Mouse (Mus musculus) heart, postnatal 10 days (tissue): ENCODE data around the gene Tex44. TPM values are rescaled to one million over a fixed set of nuclear protein-coding genes. Genes with fewer than 3 reads are reported as not detected.
"Not testable (repeated sequence)": the region's sequence is repeated elsewhere in the genome, so short reads cannot be mapped to it uniquely, and the experiment has no call there.

Source experiments
- DNase-seq, 2 experiments: peaks; one replicate each; pipeline ENCODE4 v3.0.0; 2021
- intact Hi-C: fragments of 180-260 bp; cut with DNase I; formaldehyde crosslinking; loops from one replicate; pipeline ENCODE4 v1.15.1; 2025
- total RNA-seq, 2 experiments: library from RNA; stranded (reverse); gene quantifications; 2 replicates each; pipeline ENCODE4 v1.2.3; 2021

Gene Tex44
- total RNA-seq, 2 experiments from 2014 or later: not detected

DNA sequence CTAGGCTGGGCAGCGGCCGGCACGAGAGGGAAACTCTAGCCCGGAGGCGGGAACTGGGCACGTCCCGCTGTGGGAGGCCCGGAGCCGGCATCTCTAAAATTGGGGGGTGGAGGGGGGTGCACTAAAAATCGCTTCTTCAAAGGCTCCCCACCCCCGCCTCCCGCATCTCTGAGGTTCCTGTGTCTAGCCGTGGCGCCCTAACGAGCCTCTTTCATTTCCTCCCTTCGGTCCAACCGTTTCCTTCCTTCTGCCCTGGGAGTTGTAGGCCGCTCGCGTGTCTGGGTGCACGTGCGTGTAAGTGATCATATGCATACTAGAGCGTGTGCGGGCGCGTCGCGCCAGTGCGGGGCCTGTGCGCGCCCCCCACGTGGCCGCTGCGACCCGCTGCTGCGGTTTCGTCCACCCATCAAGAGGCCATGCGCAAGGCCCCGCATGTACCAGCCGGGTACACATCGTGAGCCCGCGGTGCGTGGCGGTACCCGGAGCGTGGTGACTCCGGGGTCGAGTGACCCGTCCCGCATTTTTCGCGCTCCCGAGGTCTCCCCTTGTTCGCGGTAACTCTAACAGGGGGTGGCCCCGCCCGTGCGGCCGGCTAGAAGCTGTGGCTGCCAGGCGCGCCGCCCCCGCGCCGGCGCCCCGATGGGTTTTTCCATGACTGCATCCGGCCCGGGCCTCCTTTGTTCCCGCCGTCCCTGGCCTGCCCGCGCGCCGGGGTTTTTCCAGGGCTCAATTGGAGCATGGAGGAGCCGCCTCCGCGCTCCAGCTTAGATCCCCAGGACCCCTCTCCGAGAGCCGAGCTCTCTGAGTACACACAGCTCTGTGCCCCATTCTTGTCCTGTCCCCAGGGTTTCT, 16.1 kb downstream of the Tex44 start:
- intact Hi-C loops: loop anchor here (1.0 kb wide), 1 partner anchor 45 kb away; no protein-coding TSS in a partner anchor

DNA sequence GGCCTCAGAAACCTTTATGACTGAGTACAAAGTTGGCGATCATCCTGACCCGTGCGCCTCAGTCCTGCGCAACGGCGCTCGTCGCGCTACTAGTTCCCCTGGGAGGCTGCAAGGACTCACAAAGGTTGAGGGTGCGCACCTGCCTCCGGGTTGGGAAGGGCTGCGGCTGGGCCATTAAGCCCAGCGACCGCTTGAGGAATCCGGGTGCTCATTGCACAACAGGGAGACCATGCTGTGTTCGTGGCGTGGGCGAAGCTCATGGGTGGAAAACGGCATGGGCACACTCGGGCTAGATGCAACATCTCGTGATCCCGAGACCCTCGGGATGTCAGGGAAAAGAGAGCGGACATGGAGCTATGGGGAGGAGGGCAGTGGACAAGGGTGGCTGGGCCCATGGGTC, 16.7 kb downstream of the Tex44 start:
- no peak for DNase-seq
- intact Hi-C loops: loop anchor here (1.0 kb wide), 1 partner anchor 44 kb away; no protein-coding TSS in a partner anchor

More for the DNA sequence above, 16.1 kb downstream of the Tex44 start:
- peak; percentile 92 for DNase-seq

DNA sequence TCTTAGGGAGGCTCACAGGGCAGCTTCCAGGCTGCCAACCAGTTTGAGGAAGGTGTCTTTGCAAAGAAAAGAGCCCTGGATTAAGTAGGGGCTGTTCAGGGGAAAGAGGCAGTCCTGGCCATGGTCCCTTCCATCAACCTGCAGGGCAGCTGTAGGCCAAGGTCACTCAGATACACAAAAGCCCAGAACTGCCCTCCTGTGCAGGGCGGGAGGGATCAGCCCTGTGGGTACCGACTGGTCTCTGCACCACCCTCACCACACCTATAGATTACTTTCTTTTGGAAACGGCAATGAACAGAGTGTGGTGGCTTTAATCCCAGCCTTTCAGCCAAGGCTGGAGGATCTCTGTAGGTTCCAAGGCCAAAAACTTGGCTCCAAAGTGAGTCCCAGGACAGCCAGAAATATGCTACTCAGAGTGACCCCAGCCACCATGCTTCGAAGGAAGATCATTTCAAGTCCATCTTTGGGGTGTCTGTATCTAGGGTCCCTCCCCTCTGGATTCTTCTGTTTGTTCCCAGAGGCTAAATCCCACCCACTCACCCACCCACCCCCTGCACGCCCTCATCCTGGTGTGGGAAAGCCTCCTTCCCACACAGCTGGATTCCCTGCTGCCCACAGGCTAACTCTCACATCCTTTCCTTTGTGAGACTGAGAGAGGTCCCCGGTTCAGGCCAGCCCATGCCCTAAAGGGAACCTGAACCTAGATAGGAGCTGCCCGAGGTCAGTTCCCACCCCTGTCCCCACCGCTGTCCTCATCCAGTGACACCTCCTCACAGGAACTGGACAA, 17.4 kb downstream of the Tex44 start:
- intact Hi-C loops: no loop called here
- peak in 1 of 2 experiments; percentile 57 for DNase-seq

GRCm38 (mm10) chr1:86447596-86448171, 21.6 kb downstream of the Tex44 start:
- intact Hi-C loops: no loop called here

DNA sequence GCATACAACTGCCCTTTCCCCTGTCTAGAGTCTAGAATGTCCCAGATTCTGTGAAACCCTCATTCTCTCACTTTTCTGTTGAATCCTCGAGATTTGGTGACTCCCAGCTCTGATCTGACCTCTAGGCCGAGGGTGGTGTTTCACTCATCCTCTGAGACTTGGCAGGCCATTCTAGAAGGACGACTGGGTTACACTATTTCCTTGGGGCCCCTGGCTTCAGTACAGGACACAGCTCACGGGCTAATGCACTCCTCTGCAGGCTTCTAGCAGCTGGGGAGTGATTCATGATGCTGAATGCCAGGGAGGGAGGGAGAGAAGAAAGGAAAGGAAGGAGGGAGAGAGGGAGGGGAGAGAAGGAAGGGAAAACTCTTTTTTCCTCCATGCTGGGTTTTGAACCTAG, 22.1 kb downstream of the Tex44 start:
- DNase-seq: peak; percentile 63 to 66
- intact Hi-C loops: no loop called here

More at GRCm38 (mm10) chr1:86447596-86448171, 21.6 kb downstream of the Tex44 start:
- peak; percentile 69 to 71 for DNase-seq

DNA sequence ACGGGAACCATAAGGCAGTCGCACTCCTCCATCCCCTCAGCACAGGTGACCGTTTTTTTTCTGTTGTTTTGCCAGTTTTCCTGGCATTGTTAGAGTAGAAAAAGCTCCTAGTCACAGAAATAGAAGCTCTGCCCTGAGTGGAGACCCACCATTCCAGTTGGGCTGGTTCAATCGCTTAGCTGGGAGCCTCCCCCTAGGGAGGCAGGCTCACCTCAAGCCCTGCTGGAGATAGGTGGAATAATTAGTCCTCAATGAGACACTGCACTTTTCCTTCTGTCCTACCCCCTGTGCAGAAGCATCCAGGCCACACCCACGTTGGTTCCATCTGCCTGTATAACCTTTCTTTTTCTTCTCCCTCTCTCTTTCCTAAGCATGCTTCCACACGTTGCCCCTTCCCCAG, 23.8 kb downstream of the Tex44 start:
- intact Hi-C loops: no loop called here

DNA sequence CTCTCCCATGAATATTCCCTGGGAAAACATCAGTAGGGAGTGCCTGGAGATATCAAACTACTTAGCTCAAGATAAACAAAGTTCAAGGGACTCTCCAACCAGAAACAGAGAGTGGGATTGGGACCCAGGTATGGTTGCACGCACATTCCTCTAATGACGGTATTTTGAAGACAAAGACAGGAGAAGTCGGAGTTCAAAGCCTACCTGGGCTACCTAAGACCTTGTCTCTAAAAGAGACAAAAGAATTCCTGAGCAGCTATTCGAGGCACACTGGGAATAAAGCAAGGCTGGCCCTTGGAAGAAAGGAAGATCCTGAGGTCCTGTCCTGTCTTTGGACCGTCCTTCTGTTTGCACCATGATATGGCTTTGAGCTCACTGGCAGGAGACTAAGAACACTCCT, 26.6 kb downstream of the Tex44 start:
- DNase-seq: no peak
- intact Hi-C loops: no loop called here

More for the DNA sequence above, 23.8 kb downstream of the Tex44 start:
- DNase-seq: no peak

DNA sequence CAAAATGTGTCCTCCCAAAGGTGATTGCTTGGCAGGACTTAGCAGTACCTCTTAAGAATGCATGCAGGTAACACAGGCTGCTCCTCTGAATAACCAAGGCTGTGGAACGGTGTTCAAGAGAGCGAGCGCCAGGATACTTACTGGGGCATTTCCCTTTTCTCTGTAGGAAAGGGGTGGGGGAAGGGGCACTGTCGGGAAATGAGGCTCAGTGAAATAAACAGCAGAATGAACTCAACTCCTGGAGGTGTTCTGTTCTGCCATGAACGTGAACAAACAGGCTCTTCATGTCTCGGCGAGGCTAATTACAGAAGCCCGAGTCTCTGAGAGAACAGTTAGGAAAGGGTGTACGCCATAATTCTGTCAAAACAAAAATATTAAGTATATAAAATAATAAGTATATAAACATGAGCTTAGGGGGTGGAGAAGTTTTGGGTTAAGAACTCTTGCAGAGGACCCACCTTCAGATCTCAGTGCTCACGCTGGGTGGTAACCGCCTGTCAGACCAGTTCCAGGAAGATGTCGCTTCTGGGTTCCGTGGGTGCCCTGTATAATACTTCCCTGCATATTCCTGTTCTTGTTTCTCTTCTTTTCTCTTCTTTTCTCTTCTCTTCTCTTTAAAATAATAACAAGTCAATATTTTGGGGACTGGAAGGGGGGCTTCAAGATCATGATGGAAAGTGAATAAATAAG, 30.9 kb downstream of the Tex44 start:
- DNase-seq: no peak
- intact Hi-C loops: no loop called here

GRCm38 (mm10) chr1:86459371-86459770, 33.2 kb downstream of the Tex44 start:
- no peak for DNase-seq
- intact Hi-C loops: no loop called here

- intact Hi-C loops: no loop called here
- DNase-seq: no peak
Measured at GRCm38 (mm10) chr1:86464223-86464874, 38.2 kb downstream of the Tex44 start.

- peak in 1 of 2 experiments; percentile 40 for DNase-seq
- intact Hi-C loops: no loop called here
Measured at GRCm38 (mm10) chr1:86464875-86465224, 38.7 kb downstream of the Tex44 start.

GRCm38 (mm10) chr1:86467416-86467815, 41.3 kb downstream of the Tex44 start:
- DNase-seq: no peak
- intact Hi-C loops: no loop called here

DNA sequence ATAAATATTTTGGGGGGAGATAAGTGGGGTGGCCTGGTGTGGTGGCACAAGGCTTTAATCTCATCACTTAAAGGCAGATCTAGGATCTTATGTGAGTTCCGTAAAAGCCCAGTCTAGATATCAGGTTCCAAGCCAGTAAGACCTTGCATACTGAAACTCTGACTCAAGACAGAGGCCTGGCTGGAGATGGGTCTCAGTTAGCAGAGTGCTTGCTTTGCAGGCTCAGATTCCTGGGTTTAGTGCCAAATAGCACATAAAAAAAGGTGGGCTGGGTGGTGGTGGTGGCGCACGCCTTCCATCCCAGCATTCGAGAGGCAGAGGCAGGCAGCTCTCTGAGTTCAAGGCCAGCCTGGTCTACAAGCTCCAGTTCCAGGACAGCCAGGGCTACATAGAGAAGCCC, 43.7 kb downstream of the Tex44 start:
- intact Hi-C loops: no loop called here
- no peak for DNase-seq

- peak; percentile 93 to 94 for DNase-seq
- intact Hi-C loops: no loop called here
Measured at GRCm38 (mm10) chr1:86470519-86471181, 44.5 kb downstream of the Tex44 start.

DNA sequence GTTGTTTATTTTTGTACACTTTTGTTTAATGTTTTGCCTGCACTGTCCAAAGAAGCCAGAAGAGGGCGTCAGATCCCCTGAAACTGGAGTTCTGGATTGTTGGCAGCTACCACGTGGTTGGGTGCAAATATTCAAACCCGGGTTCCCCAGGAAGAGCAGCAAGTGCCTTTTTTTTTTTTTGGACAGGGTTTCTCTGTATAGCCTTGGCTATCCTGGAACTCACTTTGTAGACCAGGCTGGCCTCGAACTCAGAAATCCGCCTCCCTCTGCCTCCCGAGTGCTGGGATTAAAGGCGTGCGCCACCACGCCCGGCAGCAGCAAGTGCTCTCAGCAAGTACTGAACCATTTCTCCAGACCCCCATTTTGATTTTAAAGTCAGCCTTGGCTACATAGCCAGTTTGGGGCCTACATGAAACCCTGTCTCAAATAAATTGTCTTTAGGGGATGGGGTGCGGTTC, 45.4 kb downstream of the Tex44 start:
- intact Hi-C loops: not testable (repeated sequence)
- peak; percentile 58 to 75 for DNase-seq

DNA sequence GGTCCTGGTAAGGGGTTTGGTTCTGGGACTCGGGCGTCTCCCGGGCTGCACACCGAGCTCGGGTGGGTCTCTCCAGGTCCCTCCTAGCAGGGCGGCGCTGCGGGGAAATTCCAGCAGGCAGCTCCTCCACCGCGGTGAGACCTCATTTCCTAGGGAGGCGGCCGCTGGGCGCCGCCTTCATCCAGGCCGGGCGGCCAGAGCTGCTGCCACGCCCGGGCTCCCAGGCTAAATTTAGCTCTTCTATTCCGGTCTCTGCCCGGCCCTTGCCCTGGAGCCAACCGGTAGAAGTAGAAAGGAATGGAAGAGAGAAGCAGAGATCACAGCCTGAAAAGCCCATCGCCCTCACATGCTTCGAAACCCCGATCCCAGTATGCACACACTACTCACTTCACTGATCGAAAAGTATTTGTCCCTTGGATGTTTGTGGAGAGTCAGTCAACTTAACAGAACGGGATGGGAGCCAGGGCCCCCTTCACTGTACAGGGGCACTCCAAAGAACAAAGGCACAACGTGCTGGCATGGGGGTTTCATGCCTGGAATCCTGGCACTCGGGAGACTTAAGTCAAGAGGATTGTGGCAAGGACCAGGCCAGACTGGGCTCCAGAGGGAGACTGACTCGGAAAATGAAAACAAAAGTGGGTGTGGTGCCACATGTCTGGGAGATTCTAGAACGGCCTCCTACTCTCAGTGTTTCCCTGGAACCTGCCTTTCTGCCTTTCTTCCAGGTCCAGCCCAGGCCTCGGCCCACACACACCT, 46.2 kb downstream of the Tex44 start:
- peak; percentile 86 to 89 for DNase-seq
- intact Hi-C loops: loop anchor here (1.0 to 2.0 kb wide), 5 partner anchors 15 to 60 kb away; no protein-coding TSS in a partner anchor

DNA sequence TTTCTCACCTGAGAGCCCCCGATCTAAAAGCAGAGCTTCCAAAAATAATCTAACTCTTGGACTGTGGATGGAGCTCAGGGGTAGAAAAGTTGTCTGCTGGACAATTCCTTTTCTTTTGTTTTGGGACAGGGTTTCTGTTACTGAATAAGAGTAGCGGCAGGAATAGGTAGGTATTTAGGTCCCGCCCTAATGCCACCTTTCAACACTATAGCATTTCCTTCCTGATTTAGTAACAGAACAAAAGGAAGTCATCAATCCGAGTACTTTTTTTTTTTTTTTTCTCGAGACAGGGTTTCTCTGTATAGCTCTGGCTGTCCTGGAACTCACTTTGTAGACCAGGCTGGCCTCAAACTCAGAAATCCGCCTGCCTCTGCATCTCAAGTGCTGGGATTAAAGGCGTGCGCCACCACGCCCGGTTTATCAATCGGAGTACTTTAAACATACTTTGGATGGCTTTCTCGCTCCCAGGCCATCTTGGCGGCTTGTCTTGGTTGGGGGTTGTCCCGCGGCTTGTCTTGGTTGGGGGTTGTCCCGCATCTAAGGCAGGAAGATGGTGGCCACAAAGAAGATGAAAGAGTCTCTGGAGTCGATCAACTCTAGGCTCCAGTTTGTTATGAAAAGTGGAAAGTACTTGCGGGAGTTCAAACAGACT, 47.1 kb downstream of the Tex44 start:
- no peak for DNase-seq
- intact Hi-C loops: loop anchor here (2.0 kb wide), 1 partner anchor 60 kb away; no protein-coding TSS in a partner anchor
